Mouse (Mus musculus): ENCODE measurements around the gene Zcrb1. TPM values are rescaled to one million over a fixed set of nuclear protein-coding genes. Genes with fewer than 3 reads are reported as not detected.
"Not testable (repeated sequence)": the region's sequence is repeated elsewhere in the genome, so short reads cannot be mapped to it uniquely, and the experiment has no call there.

Zcrb1 gene
- polyA plus RNA-seq, 1 experiment from 2014 or later: 115 TPM

- H3K9ac ChIP-seq (ENCODE audit: low read length): peak overlapping the region; percentile 96
- WGBS: 2% methylated on average over 11 of the region's 11 CpGs
- H3K9me3 ChIP-seq (ENCODE audit: control insufficient read depth, low read length): no peaks in the 10 kb centered on the region
- H3K4me1 ChIP-seq (replicated peaks; ENCODE audit: control insufficient read depth, insufficient read depth, low read length): peaks cover 22% of the 10 kb centered on the region
- H3K4me3 ChIP-seq (ENCODE audit: low read depth, low read length): peak overlapping the region; percentile 95
- no peak overlapping the region for H3K27ac ChIP-seq (ENCODE audit: low read depth)
- ATAC-seq (replicated peaks; ENCODE audit: low FRiP score, low TSS enrichment, low read depth): no peak
- H3K4me2 ChIP-seq (ENCODE audit: low read length): peak overlapping the region; percentile 82
- H3K27me3 ChIP-seq (replicated peaks; ENCODE audit: control insufficient read depth, insufficient read depth, low read length): no peaks in the 10 kb centered on the region
- H3K36me3 ChIP-seq (ENCODE audit: control insufficient read depth, insufficient read depth, low read length): peaks cover 19% of the 10 kb centered on the region; the same call in 1 of the 2 replicates
- no peak for DNase-seq (ENCODE audit: low spot score)
Observed at GRCm38 (mm10) chr15:93397269-93397668, 865 bp downstream of the Zcrb1 start.

GRCm38 (mm10) chr15:93381337-93381736, 16.8 kb downstream of the Zcrb1 start:
- no peak overlapping the region for H3K27ac ChIP-seq (ENCODE audit: low read depth)
- no peaks in the 10 kb centered on the region for H3K9me3 ChIP-seq (ENCODE audit: control insufficient read depth, low read length)
- no peak overlapping the region for H3K4me2 ChIP-seq (ENCODE audit: low read length)
- no peaks in the 10 kb centered on the region for H3K27me3 ChIP-seq (replicated peaks; ENCODE audit: control insufficient read depth, insufficient read depth, low read length)
- H3K4me3 ChIP-seq (ENCODE audit: low read depth, low read length): no peak overlapping the region
- no peak overlapping the region for H3K9ac ChIP-seq (ENCODE audit: low read length)
- H3K4me1 ChIP-seq (replicated peaks; ENCODE audit: control insufficient read depth, insufficient read depth, low read length): no peaks in the 10 kb centered on the region
- 51% methylated on average over 5 of the region's 5 CpGs for WGBS
- ATAC-seq (replicated peaks; ENCODE audit: low FRiP score, low TSS enrichment, low read depth) (no peak), DNase-seq (ENCODE audit: low spot score) (no peak)
- H3K36me3 ChIP-seq (ENCODE audit: control insufficient read depth, insufficient read depth, low read length): peaks cover 14% of the 10 kb centered on the region

GRCm38 (mm10) chr15:93379177-93379576, 19.0 kb downstream of the Zcrb1 start:
- WGBS: 89% methylated on average over 3 of the region's 3 CpGs
- no peaks in the 10 kb centered on the region for H3K9me3 ChIP-seq (ENCODE audit: control insufficient read depth, low read length)
- DNase-seq (ENCODE audit: low spot score) (peak; percentile 40), ATAC-seq (replicated peaks; ENCODE audit: low FRiP score, low TSS enrichment, low read depth) (no peak)
- no peak overlapping the region for H3K9ac ChIP-seq (ENCODE audit: low read length)
- no peak overlapping the region for H3K4me2 ChIP-seq (ENCODE audit: low read length)
- H3K27me3 ChIP-seq (replicated peaks; ENCODE audit: control insufficient read depth, insufficient read depth, low read length): no peaks in the 10 kb centered on the region
- no peaks in the 10 kb centered on the region for H3K36me3 ChIP-seq (ENCODE audit: control insufficient read depth, insufficient read depth, low read length)
- H3K27ac ChIP-seq (ENCODE audit: low read depth): no peak overlapping the region
- no peaks in the 10 kb centered on the region for H3K4me1 ChIP-seq (replicated peaks; ENCODE audit: control insufficient read depth, insufficient read depth, low read length)
- no peak overlapping the region for H3K4me3 ChIP-seq (ENCODE audit: low read depth, low read length)

- Histone ChIP-seq H3K36me3 (ENCODE audit: control insufficient read depth, insufficient read depth, low read length) (no peaks in the 10 kb centered on the region), H3K9me3 (ENCODE audit: control insufficient read depth, low read length) (no peaks in the 10 kb centered on the region), H3K9ac (ENCODE audit: low read length) (no peak overlapping the region), H3K4me1 (replicated peaks; ENCODE audit: control insufficient read depth, insufficient read depth, low read length) (no peaks in the 10 kb centered on the region), H3K4me3 (ENCODE audit: low read depth, low read length) (no peak overlapping the region), H3K27me3 (replicated peaks; ENCODE audit: control insufficient read depth, insufficient read depth, low read length) (no peaks in the 10 kb centered on the region), H3K27ac (ENCODE audit: low read depth) (no peak overlapping the region), H3K4me2 (ENCODE audit: low read length) (no peak overlapping the region)
- WGBS: 92% methylated on average over 5 of the region's 5 CpGs
- ATAC-seq (replicated peaks; ENCODE audit: low FRiP score, low TSS enrichment, low read depth) (no peak), DNase-seq (ENCODE audit: low spot score) (peak; percentile 42)
Observed at GRCm38 (mm10) chr15:93375696-93376095, 22.4 kb downstream of the Zcrb1 start.

- not testable (repeated sequence) for H3K9me3 ChIP-seq (ENCODE audit: control insufficient read depth, low read length); H3K27me3 ChIP-seq (replicated peaks; ENCODE audit: control insufficient read depth, insufficient read depth, low read length); H3K4me2 ChIP-seq (ENCODE audit: low read length); H3K36me3 ChIP-seq (ENCODE audit: control insufficient read depth, insufficient read depth, low read length); H3K9ac ChIP-seq (ENCODE audit: low read length); H3K27ac ChIP-seq (ENCODE audit: low read depth); H3K4me3 ChIP-seq (ENCODE audit: low read depth, low read length); H3K4me1 ChIP-seq (replicated peaks; ENCODE audit: control insufficient read depth, insufficient read depth, low read length); ATAC-seq (replicated peaks; ENCODE audit: low FRiP score, low TSS enrichment, low read depth); DNase-seq (ENCODE audit: low spot score)
Observed at GRCm38 (mm10) chr15:93372525-93373119, 25.5 kb downstream of the Zcrb1 start.

DNA sequence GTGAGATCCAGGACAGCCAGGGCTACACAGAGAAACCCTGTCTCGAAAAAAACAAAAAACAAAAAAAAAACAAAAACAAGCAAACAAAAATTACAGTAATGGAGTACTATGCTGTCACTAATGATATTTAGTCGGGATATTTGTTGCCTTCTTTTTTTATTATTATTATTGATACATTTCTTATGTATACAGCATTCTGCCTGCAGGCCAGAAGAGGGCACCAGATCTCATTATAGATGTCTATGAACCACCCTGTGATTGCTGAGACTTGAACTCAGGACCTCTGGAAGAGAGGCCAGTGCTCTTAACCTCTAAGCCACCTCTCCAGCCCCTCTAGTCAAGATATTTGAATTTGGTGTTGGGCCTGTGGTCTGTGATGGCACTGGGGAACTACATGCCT, 26.3 kb downstream of the Zcrb1 start:
- Histone ChIP-seq H3K9me3 (ENCODE audit: control insufficient read depth, low read length) (no peaks in the 10 kb centered on the region), H3K27ac (ENCODE audit: low read depth) (no peak overlapping the region), H3K4me2 (ENCODE audit: low read length) (no peak overlapping the region), H3K4me1 (replicated peaks; ENCODE audit: control insufficient read depth, insufficient read depth, low read length) (no peaks in the 10 kb centered on the region), H3K9ac (ENCODE audit: low read length) (no peak overlapping the region), H3K4me3 (ENCODE audit: low read depth, low read length) (no peak overlapping the region), H3K27me3 (replicated peaks; ENCODE audit: control insufficient read depth, insufficient read depth, low read length) (no peaks in the 10 kb centered on the region), H3K36me3 (ENCODE audit: control insufficient read depth, insufficient read depth, low read length) (no peaks in the 10 kb centered on the region)
- WGBS: 86% methylated on average over 2 of the region's 2 CpGs
- ATAC-seq (replicated peaks; ENCODE audit: low FRiP score, low TSS enrichment, low read depth): no peak
- DNase-seq (ENCODE audit: low spot score): no peak

GRCm38 (mm10) chr15:93368558-93368957, 29.6 kb downstream of the Zcrb1 start:
- Histone ChIP-seq H3K9me3 (ENCODE audit: control insufficient read depth, low read length) (no peaks in the 10 kb centered on the region), H3K27ac (ENCODE audit: low read depth) (no peak overlapping the region), H3K27me3 (replicated peaks; ENCODE audit: control insufficient read depth, insufficient read depth, low read length) (no peaks in the 10 kb centered on the region), H3K36me3 (ENCODE audit: control insufficient read depth, insufficient read depth, low read length) (no peaks in the 10 kb centered on the region), H3K4me1 (replicated peaks; ENCODE audit: control insufficient read depth, insufficient read depth, low read length) (no peaks in the 10 kb centered on the region), H3K4me3 (ENCODE audit: low read depth, low read length) (no peak overlapping the region), H3K9ac (ENCODE audit: low read length) (no peak overlapping the region), H3K4me2 (ENCODE audit: low read length) (no peak overlapping the region)
- DNase-seq (ENCODE audit: low spot score) (no peak), ATAC-seq (replicated peaks; ENCODE audit: low FRiP score, low TSS enrichment, low read depth) (no peak)
- 55% methylated on average over 9 of the region's 9 CpGs for WGBS

GRCm38 (mm10) chr15:93365561-93365960, 32.6 kb downstream of the Zcrb1 start:
- 75% methylated on average over 6 of the region's 6 CpGs for WGBS

GRCm38 (mm10) chr15:93358346-93359095, 39.6 kb downstream of the Zcrb1 start:
- Histone ChIP-seq H3K4me1 (replicated peaks; ENCODE audit: control insufficient read depth, insufficient read depth, low read length) (no peaks in the 10 kb centered on the region), H3K4me3 (ENCODE audit: low read depth, low read length) (no peak overlapping the region), H3K4me2 (ENCODE audit: low read length) (no peak overlapping the region), H3K27me3 (replicated peaks; ENCODE audit: control insufficient read depth, insufficient read depth, low read length) (no peaks in the 10 kb centered on the region), H3K36me3 (ENCODE audit: control insufficient read depth, insufficient read depth, low read length) (no peaks in the 10 kb centered on the region), H3K9ac (ENCODE audit: low read length) (no peak overlapping the region), H3K27ac (ENCODE audit: low read depth) (no peak overlapping the region), H3K9me3 (ENCODE audit: control insufficient read depth, low read length) (no peaks in the 10 kb centered on the region)
- DNase-seq (ENCODE audit: low spot score) (no peak), ATAC-seq (replicated peaks; ENCODE audit: low FRiP score, low TSS enrichment, low read depth) (no peak)
- WGBS: 90% methylated on average over 19 of the region's 19 CpGs

More at GRCm38 (mm10) chr15:93365561-93365960, 32.6 kb downstream of the Zcrb1 start:
- ATAC-seq (replicated peaks; ENCODE audit: low FRiP score, low TSS enrichment, low read depth) (no peak), DNase-seq (ENCODE audit: low spot score) (no peak)
- H3K9me3 ChIP-seq (ENCODE audit: control insufficient read depth, low read length): no peaks in the 10 kb centered on the region
- H3K36me3 ChIP-seq (ENCODE audit: control insufficient read depth, insufficient read depth, low read length): no peaks in the 10 kb centered on the region
- no peaks in the 10 kb centered on the region for H3K4me1 ChIP-seq (replicated peaks; ENCODE audit: control insufficient read depth, insufficient read depth, low read length)
- H3K4me3 ChIP-seq (ENCODE audit: low read depth, low read length): no peak overlapping the region
- no peak overlapping the region for H3K27ac ChIP-seq (ENCODE audit: low read depth)
- H3K9ac ChIP-seq (ENCODE audit: low read length): no peak overlapping the region
- H3K4me2 ChIP-seq (ENCODE audit: low read length): no peak overlapping the region
- no peaks in the 10 kb centered on the region for H3K27me3 ChIP-seq (replicated peaks; ENCODE audit: control insufficient read depth, insufficient read depth, low read length)
